Mouse (Mus musculus): ENCODE data around the gene Fcho1. TPM values are rescaled to one million over a fixed set of nuclear protein-coding genes. Genes with fewer than 3 reads are reported as not detected.

Fcho1 gene
- polyA plus RNA-seq (2021; fragmentation: Nextera tagmentation) = 27.1 and 46.0 TPM in 2 replicates
- long read RNA-seq, experiment 1, transcript Fcho1-209 (28 exons, 3,188 nt) = major isoform, 190 of 350 reads
- long read RNA-seq, experiment 1, transcript Fcho1-208 (27 exons, 3,351 nt) = minor isoform, 16 of 350 reads
- long read RNA-seq, experiment 1, partial matches to known transcripts = 43 of 350 reads
- long read RNA-seq, experiment 1, other reads (novel, unspliced or antisense) = 101 of 350 reads
- long read RNA-seq, experiment 2, transcript Fcho1-209 (28 exons, 3,188 nt) = major isoform, 6 of 25 reads
- long read RNA-seq, experiment 2, partial matches to known transcripts = 14 of 25 reads
- long read RNA-seq, experiment 2, other reads (novel, unspliced or antisense) = 5 of 25 reads

GRCm38 (mm10) chr8:71725122-71725924 is at the start of gene Fcho1:
Fcho1 (minus strand) TSS chr8:71725716.

GRCm38 (mm10) chr8:71701414-71702086 is 24.0 kb downstream of the Fcho1 start, which contains the start of gene B3gnt3:
B3gnt3 (minus strand) TSS chr8:71701789.

GRCm38 (mm10) chr8:71689028-71689427 is 36.5 kb downstream of the Fcho1 start, which contains the start of gene Insl3:
Insl3 (plus strand) TSS chr8:71689214.

GRCm38 (mm10) chr8:71676020-71676741 is 49.3 kb downstream of the Fcho1 start, which contains the start of gene Jak3:
Jak3 (plus strand) TSS chr8:71676296.

GRCm38 (mm10) chr8:71671549-71671965 is 54.0 kb downstream of the Fcho1 start, which contains the start of gene Unc13a:
Unc13a (minus strand) TSS chr8:71671757.

Other genes with a start within 250 kb of the Fcho1 start
- gene Ano8, start 239.8 kb downstream of the Fcho1 start, polyA plus RNA-seq (2021; fragmentation: Nextera tagmentation) = 0.43 and 3.1 TPM in 2 replicates
- 9.0 and 11.7 TPM in 2 replicates for gene Gtpbp3, start 237.6 kb downstream of the Fcho1 start, polyA plus RNA-seq (2021; fragmentation: Nextera tagmentation)
- 6.2 and 10.7 TPM in 2 replicates for gene Plvap, start 214.0 kb downstream of the Fcho1 start, polyA plus RNA-seq (2021; fragmentation: Nextera tagmentation)
- not detected in 2 replicates for gene Ccdc194, start 200.0 kb downstream of the Fcho1 start, polyA plus RNA-seq (2021; fragmentation: Nextera tagmentation)
- gene Bst2, start 188.3 kb downstream of the Fcho1 start, polyA plus RNA-seq (2021; fragmentation: Nextera tagmentation) = 6.3 and 12.5 TPM in 2 replicates
- gene Mvb12a, start 182.8 kb downstream of the Fcho1 start, polyA plus RNA-seq (2021; fragmentation: Nextera tagmentation) = 51.4 and 59.6 TPM in 2 replicates
- gene Tmem221, start 166.8 kb downstream of the Fcho1 start, polyA plus RNA-seq (2021; fragmentation: Nextera tagmentation) = 0.18 and 0.21 TPM in 2 replicates
- gene Nxnl1, start 159.1 kb downstream of the Fcho1 start, polyA plus RNA-seq (2021; fragmentation: Nextera tagmentation) = 0.13 and 0.15 TPM in 2 replicates
- 64.9 and 88.1 TPM in 2 replicates for gene Slc27a1, start 156.8 kb downstream of the Fcho1 start, polyA plus RNA-seq (2021; fragmentation: Nextera tagmentation)
- 102 and 107 TPM in 2 replicates for gene Pgls, start 133.5 kb downstream of the Fcho1 start, polyA plus RNA-seq (2021; fragmentation: Nextera tagmentation)
- gene Fam129c, start 128.1 kb downstream of the Fcho1 start, polyA plus RNA-seq (2021; fragmentation: Nextera tagmentation) = 1.7 TPM in 2 replicates
- 15.6 and 20.1 TPM in 2 replicates for gene Colgalt1, start 114.7 kb downstream of the Fcho1 start, polyA plus RNA-seq (2021; fragmentation: Nextera tagmentation)
- gene Unc13a, start 54.0 kb downstream of the Fcho1 start, polyA plus RNA-seq (2021; fragmentation: Nextera tagmentation) = 15.5 and 16.7 TPM in 2 replicates
- gene Jak3, start 49.4 kb downstream of the Fcho1 start, polyA plus RNA-seq (2021; fragmentation: Nextera tagmentation) = 1.5 and 1.7 TPM in 2 replicates
- 0.67 TPM in 1 of 2 replicates, not detected in the other for gene Insl3, start 36.5 kb downstream of the Fcho1 start, polyA plus RNA-seq (2021; fragmentation: Nextera tagmentation)
- gene B3gnt3, start 23.9 kb downstream of the Fcho1 start, polyA plus RNA-seq (2021; fragmentation: Nextera tagmentation) = 0.43 and 0.51 TPM in 2 replicates
- gene Zfp709, start 156.3 kb upstream of the Fcho1 start, polyA plus RNA-seq (2021; fragmentation: Nextera tagmentation) = 3.0 and 3.2 TPM in 2 replicates
- gene Zfp882, start 182.9 kb upstream of the Fcho1 start, polyA plus RNA-seq (2021; fragmentation: Nextera tagmentation) = 2.4 and 2.5 TPM in 2 replicates
- gene Zfp617, start 182.9 kb upstream of the Fcho1 start, polyA plus RNA-seq (2021; fragmentation: Nextera tagmentation) = 17.1 and 18.1 TPM in 2 replicates
- gene Zfp961, start 225.3 kb upstream of the Fcho1 start, polyA plus RNA-seq (2021; fragmentation: Nextera tagmentation) = 11.0 and 11.6 TPM in 2 replicates

Measured in left cerebral cortex, adult 6 months (tissue).